Mouse (Mus musculus) hindbrain, postnatal 0 days (tissue): Measurements from ENCODE around the gene Rtp4. TPM values are rescaled to one million over a fixed set of nuclear protein-coding genes. Genes with fewer than 3 reads are reported as not detected.
A peak's percentile ranks its signal among the peaks of the same experiment; 100 is the strongest.

Experiments
- ATAC-seq: fragments of 200-750 bp; cut with Nextera tagmentation; 2 replicates; pipeline ENCODE4 v1.8.0; 2017; ENCODE audit warnings: mild to moderate bottlenecking, moderate TSS enrichment, moderate library complexity
- DNase-seq: peaks from one replicate; pipeline ENCODE4 v3.0.0-alpha.2; 2015; ENCODE audit warnings: low spot score
- H3K27ac ChIP-seq: fragments of 300-500 bp; sonication (generic); 2 replicates; pipeline ENCODE4 v1.5.1; 2014; ENCODE audit warnings: mild to moderate bottlenecking
- H3K27me3 ChIP-seq: fragments of 300-500 bp; sonication (generic); 2 replicates; pipeline ENCODE4 v1.6.1; 2014; ENCODE audit warnings: low read length, mixed read lengths; ENCODE audit not compliant: insufficient read depth
- H3K36me3 ChIP-seq: fragments of 300-500 bp; sonication (generic); 2 replicates; pipeline ENCODE4 v1.6.1; 2014; ENCODE audit warnings: low read length, mixed read lengths; ENCODE audit not compliant: insufficient read depth
- H3K4me1 ChIP-seq: fragments of 300-500 bp; sonication (generic); 2 replicates; pipeline ENCODE4 v1.6.1; 2014; ENCODE audit warnings: antibody characterized with exemption, low read length, mixed read lengths; ENCODE audit not compliant: insufficient read depth
- H3K4me2 ChIP-seq: fragments of 300-500 bp; sonication (generic); 2 replicates; pipeline ENCODE4 v1.6.1; 2014; ENCODE audit warnings: low read depth, mild to moderate bottlenecking, low read length, moderate library complexity, mixed read lengths
- H3K4me3 ChIP-seq: fragments of 300-500 bp; sonication (generic); 2 replicates; pipeline ENCODE4 v1.5.1; 2014; ENCODE audit warnings: low read length
- H3K9ac ChIP-seq: fragments of 300-500 bp; sonication (generic); replicated peaks from 2 replicates; pipeline ENCODE4 v1.6.1; 2014; ENCODE audit warnings: mild to moderate bottlenecking, low read length, moderate library complexity, mixed read lengths
- H3K9me3 ChIP-seq: fragments of 300-500 bp; sonication (generic); 2 replicates; pipeline ENCODE4 v1.6.1; 2016; ENCODE audit warnings: low read length, mixed read lengths
- CTCF ChIP-seq: IDR thresholded peaks from 2 replicates; pipeline ENCODE4 v1.5.1; 2016; ENCODE audit warnings: antibody characterized with exemption, control low read depth, low read depth
- WGBS: fragments of 180-500 bp; shearing (Covaris S2); extraction: QIAGEN DNeasy Blood & Tissue Kit; methylation state at CpG from one replicate; pipeline ENCODE4 v1.1.7; 2014; 5-methylcytosine and 5-hydroxymethylcytosine counted together
- polyA plus RNA-seq: library from polyadenylated mRNA; unstranded; fragments of >200 nt; fragmentation: Nextera tagmentation; extraction: Ambion mirVana; gene quantifications from 2 replicates; pipeline ENCODE4 v1.2.1, GENCODE M21; 2015
- total RNA-seq: library from RNA; depleted of rRNA; stranded (reverse); fragments of >200 nt; gene quantifications from 2 replicates; pipeline ENCODE4 v1.2.3, GENCODE M21; 2014

Gene Rtp4
- total and polyA plus RNA-seq, 2 experiments from 2014 or later, result 4.7 to 8.6 TPM

GRCm38 (mm10) chr16:23482846-23483245 lies 37.2 kb upstream of the Rtp4 start:
- Histone ChIP-seq H3K4me1 (no peaks in the 10 kb centered on the region), H3K27ac (no peak overlapping the region), H3K36me3 (no peaks in the 10 kb centered on the region), H3K27me3 (no peaks in the 10 kb centered on the region), H3K9me3 (no peaks in the 10 kb centered on the region), H3K9ac (no peak overlapping the region), H3K4me2 (no peak overlapping the region), H3K4me3 (no peak overlapping the region)
- 94% methylated on average over 12 of the region's 12 CpGs for WGBS
- no peak for TF ChIP-seq CTCF
- ATAC-seq (no peak), DNase-seq (no peak)

GRCm38 (mm10) chr16:23483292-23483691 lies 36.8 kb upstream of the Rtp4 start:
- H3K4me3 ChIP-seq, result no peak overlapping the region
- no peak overlapping the region for H3K27ac ChIP-seq
- no peak overlapping the region for H3K4me2 ChIP-seq
- DNase-seq (no peak), ATAC-seq (no peak)
- H3K4me1 ChIP-seq, result no peaks in the 10 kb centered on the region
- H3K9ac ChIP-seq, result no peak overlapping the region
- no peaks in the 10 kb centered on the region for H3K36me3 ChIP-seq
- H3K27me3 ChIP-seq, result no peaks in the 10 kb centered on the region
- no peak for TF ChIP-seq CTCF
- no peaks in the 10 kb centered on the region for H3K9me3 ChIP-seq
- 85% methylated on average over 10 of the region's 10 CpGs for WGBS

DNA sequence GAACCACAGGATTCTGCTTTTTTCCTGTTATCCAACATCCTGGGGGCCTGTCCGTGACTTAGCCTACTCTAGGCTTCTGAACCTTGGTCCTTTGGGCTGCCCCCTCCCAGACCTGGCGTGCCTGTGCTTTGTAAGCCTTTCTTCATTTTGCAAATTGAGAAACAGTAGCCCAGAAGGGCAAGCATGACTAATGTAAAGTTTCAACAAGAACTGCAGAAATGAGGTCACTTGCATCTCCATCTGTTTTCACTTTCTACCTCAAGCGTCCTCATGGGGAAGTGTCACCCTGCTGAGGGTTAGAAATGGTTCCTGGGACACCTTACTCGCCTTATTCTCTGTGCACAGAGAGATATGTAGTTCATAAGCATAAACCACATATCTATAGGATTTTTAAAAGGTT lies 27.3 kb upstream of the Rtp4 start:
- H3K36me3 ChIP-seq, result no peaks in the 10 kb centered on the region
- H3K27me3 ChIP-seq, result no peaks in the 10 kb centered on the region
- no peaks in the 10 kb centered on the region for H3K9me3 ChIP-seq
- WGBS, result 83% methylated on average over 4 of the region's 4 CpGs
- TF ChIP-seq CTCF, result no peak
- DNase-seq (no peak), ATAC-seq (no peak)
- H3K27ac ChIP-seq, result no peak overlapping the region
- no peak overlapping the region for H3K4me2 ChIP-seq
- H3K4me3 ChIP-seq, result no peak overlapping the region
- H3K4me1 ChIP-seq, result 0 out of 2 replicates have a peak, but pooled peaks cover 5% of the 10 kb centered on the region
- H3K9ac ChIP-seq, result no peak overlapping the region

DNA sequence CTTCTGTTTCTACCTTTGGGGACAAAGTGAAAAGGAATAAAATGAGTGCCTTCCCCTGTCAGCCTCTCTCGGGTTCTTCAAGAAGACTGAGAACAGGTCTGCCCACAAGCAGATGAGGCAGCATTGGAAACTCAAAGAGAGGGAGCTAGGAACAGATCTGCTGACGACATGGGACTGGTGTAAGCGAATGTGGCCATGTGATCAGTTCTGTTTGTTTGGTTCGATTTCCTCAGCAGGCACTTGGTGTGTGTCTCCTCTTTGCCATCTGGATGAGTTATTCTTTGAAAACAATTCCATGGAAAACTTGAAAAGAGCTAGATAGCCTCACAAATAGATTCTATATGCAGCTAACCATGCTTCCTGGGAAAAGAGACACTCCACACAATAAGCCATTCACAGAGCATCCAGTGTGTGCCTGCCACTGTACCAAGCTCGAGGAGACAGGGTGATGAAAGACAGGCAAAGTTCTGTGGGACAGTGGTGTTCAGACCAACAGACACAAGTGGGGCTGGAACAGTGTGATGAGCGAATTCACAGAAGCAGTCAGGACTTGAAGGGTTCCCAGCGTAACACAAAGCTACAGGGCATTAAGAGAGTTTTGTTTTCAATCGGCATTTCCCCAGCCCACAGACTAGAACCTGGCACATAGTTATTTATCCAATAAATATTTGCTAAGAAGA lies 23.7 kb upstream of the Rtp4 start:
- Histone ChIP-seq H3K4me1 (0 out of 2 replicates have a peak, but pooled peaks cover 5% of the 10 kb centered on the region), H3K9me3 (no peaks in the 10 kb centered on the region), H3K36me3 (no peaks in the 10 kb centered on the region), H3K27ac (no peak overlapping the region), H3K27me3 (no peaks in the 10 kb centered on the region), H3K4me2 (no peak overlapping the region), H3K4me3 (no peak overlapping the region), H3K9ac (no peak overlapping the region)
- no peak for DNase-seq
- whole genome bisulfite sequencing, result 51% methylated on average over 8 of the region's 8 CpGs
- ATAC-seq, result no peak
- TF ChIP-seq CTCF, result no peak

DNA sequence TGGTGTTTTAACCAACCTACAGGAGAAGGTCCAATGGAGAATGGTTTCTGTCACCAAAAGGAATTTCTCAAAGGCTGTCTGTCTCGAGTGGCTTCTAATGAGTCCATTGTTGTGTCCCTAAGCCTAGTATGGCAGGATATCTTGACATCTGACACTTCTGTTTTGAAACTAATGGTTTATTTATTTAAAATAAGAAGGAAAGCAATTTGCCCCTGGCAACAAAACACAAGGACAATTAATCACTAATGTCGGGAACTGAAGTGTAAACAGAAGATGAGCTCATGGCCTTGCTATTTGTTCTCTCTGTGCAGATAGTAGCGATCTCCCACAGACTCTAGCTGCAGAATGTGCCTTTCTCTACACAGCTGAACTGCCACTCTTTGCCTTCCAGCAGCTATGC lies 22.7 kb upstream of the Rtp4 start:
- TF ChIP-seq CTCF, result no peak

DNA sequence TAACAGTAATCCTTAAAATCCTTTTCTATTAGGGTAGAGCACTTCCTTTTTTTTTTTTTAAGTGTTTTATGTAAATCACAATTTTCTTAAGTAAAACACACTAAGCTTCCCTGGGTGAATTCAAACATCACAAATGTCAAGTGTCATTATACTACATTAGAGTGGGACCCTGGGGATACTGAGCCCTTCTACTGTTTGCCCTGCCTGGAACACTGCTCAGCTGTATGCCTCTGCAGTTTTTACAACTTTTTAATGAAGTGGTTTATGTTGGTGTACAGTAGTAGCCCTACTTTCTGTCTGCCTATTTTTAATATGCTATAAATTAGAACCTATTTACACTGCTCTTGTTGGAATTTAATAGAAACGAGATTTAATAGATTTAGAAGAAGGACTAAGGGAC lies 22.2 kb upstream of the Rtp4 start:
- Histone ChIP-seq H3K4me3 (no peak overlapping the region), H3K36me3 (no peaks in the 10 kb centered on the region), H3K9ac (no peak overlapping the region), H3K27ac (no peak overlapping the region), H3K4me2 (no peak overlapping the region), H3K4me1 (0 out of 2 replicates have a peak, but pooled peaks cover 5% of the 10 kb centered on the region), H3K9me3 (no peaks in the 10 kb centered on the region), H3K27me3 (no peaks in the 10 kb centered on the region)
- no peak for ATAC-seq
- 62% methylated on average over 1 of the region's 1 CpGs for WGBS
- TF ChIP-seq CTCF, result no peak
- no peak for DNase-seq

More for the DNA sequence above, 22.7 kb upstream of the Rtp4 start:
- Histone ChIP-seq H3K9me3 (no peaks in the 10 kb centered on the region), H3K4me2 (no peak overlapping the region), H3K4me1 (0 out of 2 replicates have a peak, but pooled peaks cover 5% of the 10 kb centered on the region), H3K36me3 (no peaks in the 10 kb centered on the region), H3K27ac (no peak overlapping the region), H3K9ac (no peak overlapping the region), H3K27me3 (no peaks in the 10 kb centered on the region), H3K4me3 (no peak overlapping the region)
- 13% methylated on average over 3 of the region's 3 CpGs for WGBS
- ATAC-seq (peak; percentile 76), DNase-seq (peak; percentile 39)

DNA sequence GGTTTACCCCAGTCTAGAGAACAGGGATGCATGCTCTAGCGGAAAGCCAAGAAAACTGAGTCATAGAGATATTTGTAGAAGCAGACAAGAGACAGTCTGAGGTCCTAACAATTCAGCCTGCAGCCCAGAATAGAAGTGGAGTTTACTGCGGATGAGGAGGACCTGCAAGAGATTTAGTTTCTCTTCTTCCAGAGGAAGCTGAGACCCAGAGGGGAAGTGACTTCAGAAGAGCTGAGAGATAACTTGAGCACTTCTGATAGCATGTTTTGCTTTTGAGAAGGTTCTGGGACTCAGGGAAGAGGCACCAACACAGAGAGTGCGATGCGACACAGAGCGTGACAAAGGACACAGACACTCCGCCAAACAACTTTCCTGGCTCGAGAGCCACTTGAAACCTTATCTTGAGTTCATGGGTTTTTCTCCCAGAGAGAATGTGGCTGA lies 21.4 kb upstream of the Rtp4 start:
- Histone ChIP-seq H3K36me3 (no peaks in the 10 kb centered on the region), H3K4me3 (no peak overlapping the region), H3K9me3 (no peaks in the 10 kb centered on the region), H3K4me2 (no peak overlapping the region), H3K27me3 (no peaks in the 10 kb centered on the region), H3K27ac (no peak overlapping the region), H3K9ac (no peak overlapping the region), H3K4me1 (peaks cover 7% of the 10 kb centered on the region; the same call in 1 of the 2 replicates)
- ATAC-seq, result no peak
- no peak for TF ChIP-seq CTCF
- WGBS, result 73% methylated on average over 7 of the region's 7 CpGs
- DNase-seq, result no peak
